Comparison of ENCODE assay signal across 29 mouse cellular contexts in genomic region chr3:124806891-124807290, GRCm38 (mm10).
"Had no signal": no experiment of that assay in that cellular context is flagged by ENCODE, and none has a peak within 500 bp of the region (broad histone marks: within the 10 kb centered on the region; RNA-seq: fewer than 3 reads in every experiment).

No protein-coding gene starts in this region.

- H3K4me1 ChIP-seq: limb, embryonic 10.5 days; limb, embryonic 12.5 days; limb, embryonic 13.5 days; limb, embryonic 15.5 days; liver, embryonic 12.5 days; liver, embryonic 13.5 days; liver, embryonic 15.5 days; lung, embryonic 15.5 days; megakaryocyte, embryonic 14.5 days; midbrain, embryonic 10.5 days; midbrain, embryonic 12.5 days; midbrain, embryonic 13.5 days; midbrain, embryonic 15.5 days; neural tube, embryonic 12.5 days; neural tube, embryonic 13.5 days had no signal

- H3K9ac ChIP-seq: limb, embryonic 12.5 days; limb, embryonic 13.5 days; limb, embryonic 15.5 days; liver, embryonic 12.5 days; liver, embryonic 13.5 days; liver, embryonic 14.5 days; liver, embryonic 15.5 days; liver, postnatal 0 days; lung, embryonic 14.5 days; lung, embryonic 15.5 days; midbrain, embryonic 12.5 days; midbrain, embryonic 13.5 days; midbrain, embryonic 15.5 days; neural tube, embryonic 12.5 days; neural tube, embryonic 13.5 days had no signal

- H3K27me3 ChIP-seq: limb, embryonic 12.5 days; limb, embryonic 13.5 days; limb, embryonic 15.5 days; liver, embryonic 12.5 days; liver, embryonic 13.5 days; liver, embryonic 15.5 days; lung, embryonic 15.5 days; megakaryocyte, embryonic 14.5 days; midbrain, embryonic 12.5 days; midbrain, embryonic 13.5 days; midbrain, embryonic 15.5 days; neural tube, embryonic 12.5 days; neural tube, embryonic 13.5 days had no signal

- DNase-seq: left cerebral cortex, postnatal 4 days; liver; liver, embryonic 13.5 days; liver, postnatal 0 days; lung, adult 18-20 months; lung, adult 2 months; lung, embryonic 14.5 days; lung, postnatal 10 days; lung, postnatal 14 days; lung, postnatal 36 days; lung, postnatal 4 days; midbrain, embryonic 14.5 days had no signal

- H3K4me3 ChIP-seq: limb, embryonic 10.5 days; limb, embryonic 12.5 days; limb, embryonic 13.5 days; limb, embryonic 15.5 days; liver, embryonic 12.5 days; liver, embryonic 13.5 days; liver, embryonic 15.5 days; lung, embryonic 15.5 days; megakaryocyte, embryonic 14.5 days; midbrain, embryonic 10.5 days; midbrain, embryonic 12.5 days; midbrain, embryonic 13.5 days; midbrain, embryonic 15.5 days; myocyte; neural tube, embryonic 12.5 days; neural tube, embryonic 13.5 days had no signal

- H3K27ac ChIP-seq: limb, embryonic 10.5 days; limb, embryonic 12.5 days; limb, embryonic 13.5 days; limb, embryonic 15.5 days; liver, embryonic 12.5 days; liver, embryonic 13.5 days; liver, embryonic 14.5 days; liver, embryonic 15.5 days; lung, embryonic 15.5 days; macrophage; midbrain, embryonic 10.5 days; midbrain, embryonic 12.5 days; midbrain, embryonic 13.5 days; midbrain, embryonic 15.5 days; neural tube, embryonic 12.5 days; neural tube, embryonic 13.5 days had no signal

- H3K9me3 ChIP-seq: limb, embryonic 10.5 days; limb, embryonic 12.5 days; limb, embryonic 13.5 days; limb, embryonic 15.5 days; liver, embryonic 12.5 days; liver, embryonic 13.5 days; liver, embryonic 15.5 days; lung, embryonic 15.5 days; megakaryocyte, embryonic 14.5 days; midbrain, embryonic 10.5 days; midbrain, embryonic 12.5 days; midbrain, embryonic 13.5 days; midbrain, embryonic 15.5 days; neural tube, embryonic 12.5 days; neural tube, embryonic 13.5 days had no signal

- H3K36me3 ChIP-seq: limb, embryonic 10.5 days; limb, embryonic 12.5 days; limb, embryonic 13.5 days; limb, embryonic 15.5 days; liver, embryonic 12.5 days; liver, embryonic 13.5 days; liver, embryonic 15.5 days; lung, embryonic 15.5 days; midbrain, embryonic 10.5 days; midbrain, embryonic 12.5 days; midbrain, embryonic 13.5 days; midbrain, embryonic 15.5 days; neural tube, embryonic 12.5 days; neural tube, embryonic 13.5 days had no signal
